Mouse (Mus musculus): ENCODE data around the gene BC049730. TPM values are rescaled to one million over a fixed set of nuclear protein-coding genes. Genes with fewer than 3 reads are reported as not detected.
"Not testable (repeated sequence)": the region's sequence is repeated elsewhere in the genome, so short reads cannot be mapped to it uniquely, and the experiment has no call there.

BC049730 gene
- polyA plus RNA-seq, 1 experiment, result not detected

- no peak for TF ChIP-seq POLR2A (IDR thresholded peaks at IDR 0.05; ENCODE audit: borderline replicate concordance, insufficient read depth, low read length)
- TF ChIP-seq CTCF (IDR thresholded peaks at IDR 0.05; ENCODE audit: borderline replicate concordance, insufficient read depth, low read depth, low read length), result no peak
- Histone ChIP-seq H3K27ac (ENCODE audit: insufficient read depth, low read length) (no peak within 1 kb of the TSS), H3K4me1 (ENCODE audit: control insufficient read depth, insufficient read depth, low read length) (no peaks in the 10 kb centered on the region), H3K4me3 (replicated peaks; ENCODE audit: insufficient read depth, low read depth, low read length) (no peak within 1 kb of the TSS), H3K27me3 (ENCODE audit: control insufficient read depth, insufficient read depth, low read length) (no peaks in the 10 kb centered on the region)
- 87% methylated on average over 9 of the region's 9 CpGs for WGBS
- DNase-seq, result no peak
Measured at GRCm38 (mm10) chr7:24676575-24676974, 32.5 kb upstream of the BC049730 start, which contains the start of gene Tex101. Tex101 (minus strand) TSS chr7:24676675.

- H3K27me3 ChIP-seq (ENCODE audit: control insufficient read depth, insufficient read depth, low read length); DNase-seq; H3K4me1 ChIP-seq (ENCODE audit: control insufficient read depth, insufficient read depth, low read length); H3K27ac ChIP-seq (ENCODE audit: insufficient read depth, low read length); H3K4me3 ChIP-seq (replicated peaks; ENCODE audit: insufficient read depth, low read depth, low read length): not testable (repeated sequence)
- WGBS, result 83% methylated on average over 7 of the region's 7 CpGs
Measured at GRCm38 (mm10) chr7:24684121-24684520, 24.9 kb upstream of the BC049730 start.

GRCm38 (mm10) chr7:24687519-24687918 lies 21.5 kb upstream of the BC049730 start:
- WGBS, result 87% methylated on average over 10 of the region's 10 CpGs
- H3K4me3 ChIP-seq (replicated peaks; ENCODE audit: insufficient read depth, low read depth, low read length); H3K27me3 ChIP-seq (ENCODE audit: control insufficient read depth, insufficient read depth, low read length); H3K4me1 ChIP-seq (ENCODE audit: control insufficient read depth, insufficient read depth, low read length); DNase-seq; H3K27ac ChIP-seq (ENCODE audit: insufficient read depth, low read length): not testable (repeated sequence)

- H3K4me3 ChIP-seq (replicated peaks; ENCODE audit: insufficient read depth, low read depth, low read length); H3K4me1 ChIP-seq (ENCODE audit: control insufficient read depth, insufficient read depth, low read length); H3K27me3 ChIP-seq (ENCODE audit: control insufficient read depth, insufficient read depth, low read length); DNase-seq; H3K27ac ChIP-seq (ENCODE audit: insufficient read depth, low read length): not testable (repeated sequence)
- 58% methylated on average over 2 of the region's 3 CpGs for WGBS
Measured at GRCm38 (mm10) chr7:24692693-24693092, 16.3 kb upstream of the BC049730 start.

GRCm38 (mm10) chr7:24697891-24698290 lies 11.2 kb upstream of the BC049730 start:
- 90% methylated on average over 4 of the region's 4 CpGs for WGBS
- not testable (repeated sequence) for H3K4me3 ChIP-seq (replicated peaks; ENCODE audit: insufficient read depth, low read depth, low read length); DNase-seq; H3K4me1 ChIP-seq (ENCODE audit: control insufficient read depth, insufficient read depth, low read length); H3K27ac ChIP-seq (ENCODE audit: insufficient read depth, low read length); H3K27me3 ChIP-seq (ENCODE audit: control insufficient read depth, insufficient read depth, low read length)

GRCm38 (mm10) chr7:24702841-24703240 lies 6.2 kb upstream of the BC049730 start:
- DNase-seq; H3K27me3 ChIP-seq (ENCODE audit: control insufficient read depth, insufficient read depth, low read length); H3K4me1 ChIP-seq (ENCODE audit: control insufficient read depth, insufficient read depth, low read length); H3K27ac ChIP-seq (ENCODE audit: insufficient read depth, low read length); H3K4me3 ChIP-seq (replicated peaks; ENCODE audit: insufficient read depth, low read depth, low read length): not testable (repeated sequence)
- 84% methylated on average over 9 of the region's 9 CpGs for WGBS

- DNase-seq, result no peak
- WGBS, result 84% methylated on average over 6 of the region's 6 CpGs
- no peak overlapping the region for H3K4me3 ChIP-seq (replicated peaks; ENCODE audit: insufficient read depth, low read depth, low read length)
- TF ChIP-seq POLR2A (IDR thresholded peaks at IDR 0.05; ENCODE audit: borderline replicate concordance, insufficient read depth, low read length) (no peak), CTCF (IDR thresholded peaks at IDR 0.05; ENCODE audit: borderline replicate concordance, insufficient read depth, low read depth, low read length) (no peak)
- H3K27ac ChIP-seq (ENCODE audit: insufficient read depth, low read length), result no peak overlapping the region
- H3K27me3 ChIP-seq (ENCODE audit: control insufficient read depth, insufficient read depth, low read length), result no peaks in the 10 kb centered on the region
- no peaks in the 10 kb centered on the region for H3K4me1 ChIP-seq (ENCODE audit: control insufficient read depth, insufficient read depth, low read length)
Measured at GRCm38 (mm10) chr7:24715039-24715438, 6.0 kb downstream of the BC049730 start.

- DNase-seq; H3K4me1 ChIP-seq (ENCODE audit: control insufficient read depth, insufficient read depth, low read length); H3K27me3 ChIP-seq (ENCODE audit: control insufficient read depth, insufficient read depth, low read length); H3K27ac ChIP-seq (ENCODE audit: insufficient read depth, low read length); H3K4me3 ChIP-seq (replicated peaks; ENCODE audit: insufficient read depth, low read depth, low read length): not testable (repeated sequence)
- WGBS, result 92% methylated on average over 11 of the region's 11 CpGs
Measured at GRCm38 (mm10) chr7:24726808-24727207, 17.8 kb downstream of the BC049730 start, which contains the start of gene Gm4763. Gm4763 (minus strand) TSS chr7:24726908.

GRCm38 (mm10) chr7:24735970-24736670 lies 27.1 kb downstream of the BC049730 start:
- H3K4me1 ChIP-seq (ENCODE audit: control insufficient read depth, insufficient read depth, low read length), result no peaks in the 10 kb centered on the region
- 7% methylated on average over 17 of the region's 17 CpGs for WGBS
- no peaks in the 10 kb centered on the region for H3K27me3 ChIP-seq (ENCODE audit: control insufficient read depth, insufficient read depth, low read length)
- TF ChIP-seq CTCF (IDR thresholded peaks at IDR 0.05; ENCODE audit: borderline replicate concordance, insufficient read depth, low read depth, low read length) (no peak), POLR2A (IDR thresholded peaks at IDR 0.05; ENCODE audit: borderline replicate concordance, insufficient read depth, low read length) (no peak)
- no peak overlapping the region for H3K4me3 ChIP-seq (replicated peaks; ENCODE audit: insufficient read depth, low read depth, low read length)
- no peak overlapping the region for H3K27ac ChIP-seq (ENCODE audit: insufficient read depth, low read length)
- DNase-seq, result peak in 1 of 2 experiments; percentile 2
